Mouse (Mus musculus): ENCODE data around the gene E2f1. TPM values are rescaled to one million over a fixed set of nuclear protein-coding genes. Genes with fewer than 3 reads are reported as not detected.

Gene E2f1
- polyA plus RNA-seq, 1 experiment from 2014 or later = 19.2 TPM

GRCm38 (mm10) chr2:154567766-154568165 is 1.9 kb downstream of the E2f1 start:
- H3K4me2 ChIP-seq = peak overlapping the region; percentile 96
- no peaks in the 10 kb centered on the region for H3K9me3 ChIP-seq (replicated peaks)
- H3K4me3 ChIP-seq (replicated peaks) = peak overlapping the region; percentile 87
- peaks cover 34% of the 10 kb centered on the region for H3K36me3 ChIP-seq (replicated peaks)
- no peaks in the 10 kb centered on the region for H3K27me3 ChIP-seq
- H3K27ac ChIP-seq (replicated peaks) = peak overlapping the region; percentile 90
- peak overlapping the region; percentile 77; the same call in 1 of the 2 replicates for H3K9ac ChIP-seq
- ATAC-seq (ENCODE audit: insufficient read depth) = no peak
- WGBS (ENCODE audit: insufficient replicate concordance) = 71% methylated on average over 2 of the region's 2 CpGs
- peaks cover 65% of the 10 kb centered on the region for H3K4me1 ChIP-seq (replicated peaks)

- no peak for ATAC-seq (ENCODE audit: insufficient read depth)
- 80% methylated on average over 8 of the region's 8 CpGs for WGBS (ENCODE audit: insufficient replicate concordance)
- no peaks in the 10 kb centered on the region for H3K27me3 ChIP-seq
- H3K4me3 ChIP-seq (replicated peaks) = 0 out of 2 replicates have a peak overlapping the region, but pooled peaks have one; percentile 3
- H3K9me3 ChIP-seq (replicated peaks) = no peaks in the 10 kb centered on the region
- peak overlapping the region; percentile 20 for H3K4me2 ChIP-seq
- no peak overlapping the region for H3K9ac ChIP-seq
- H3K27ac ChIP-seq (replicated peaks) = no peak overlapping the region
- H3K36me3 ChIP-seq (replicated peaks) = peaks cover 43% of the 10 kb centered on the region
- H3K4me1 ChIP-seq (replicated peaks) = peaks cover 64% of the 10 kb centered on the region
Observed at GRCm38 (mm10) chr2:154566641-154567040, 3.1 kb downstream of the E2f1 start.

GRCm38 (mm10) chr2:154565562-154565961 is 4.1 kb downstream of the E2f1 start:
- Histone ChIP-seq H3K4me1 (replicated peaks) (peaks cover 53% of the 10 kb centered on the region), H3K4me2 (no peak overlapping the region)

GRCm38 (mm10) chr2:154563612-154564170 is 6.0 kb downstream of the E2f1 start:
- 88% methylated on average over 22 of the region's 22 CpGs for WGBS (ENCODE audit: insufficient replicate concordance)
- ATAC-seq (ENCODE audit: insufficient read depth) = no peak
- H3K4me2 ChIP-seq = no peak overlapping the region
- H3K36me3 ChIP-seq (replicated peaks) = peaks cover 57% of the 10 kb centered on the region
- no peak overlapping the region for H3K9ac ChIP-seq
- no peaks in the 10 kb centered on the region for H3K9me3 ChIP-seq (replicated peaks)
- H3K27me3 ChIP-seq = no peaks in the 10 kb centered on the region
- H3K4me1 ChIP-seq (replicated peaks) = peaks cover 52% of the 10 kb centered on the region
- no peak overlapping the region for H3K27ac ChIP-seq (replicated peaks)
- H3K4me3 ChIP-seq (replicated peaks) = no peak overlapping the region

More at GRCm38 (mm10) chr2:154565562-154565961, 4.1 kb downstream of the E2f1 start:
- Histone ChIP-seq H3K9me3 (replicated peaks) (no peaks in the 10 kb centered on the region), H3K27me3 (no peaks in the 10 kb centered on the region), H3K4me3 (replicated peaks) (no peak overlapping the region), H3K9ac (no peak overlapping the region), H3K27ac (replicated peaks) (no peak overlapping the region), H3K36me3 (replicated peaks) (peaks cover 54% of the 10 kb centered on the region)
- WGBS (ENCODE audit: insufficient replicate concordance) = 81% methylated on average over 3 of the region's 3 CpGs
- ATAC-seq (ENCODE audit: insufficient read depth) = no peak

GRCm38 (mm10) chr2:154558264-154559039 is 11.2 kb downstream of the E2f1 start, which contains the start of gene Necab3:
Necab3 (minus strand) TSS chr2:154558890.
- Histone ChIP-seq H3K9ac (peak within 1 kb of the TSS; percentile 48), H3K4me1 (replicated peaks) (peaks cover 23% of the 10 kb centered on the region), H3K36me3 (replicated peaks) (peaks cover 30% of the 10 kb centered on the region), H3K27ac (replicated peaks) (0 out of 2 replicates have a peak within 1 kb of the TSS, but pooled peaks have one; percentile 16), H3K4me2 (peak within 1 kb of the TSS; percentile 75), H3K4me3 (replicated peaks) (peak within 1 kb of the TSS; percentile 41), H3K9me3 (replicated peaks) (no peaks in the 10 kb centered on the region), H3K27me3 (no peaks in the 10 kb centered on the region)
- ATAC-seq (ENCODE audit: insufficient read depth) = peak; percentile 60
- WGBS (ENCODE audit: insufficient replicate concordance) = 3% methylated on average over 34 of the region's 34 CpGs

GRCm38 (mm10) chr2:154557184-154557832 is 12.4 kb downstream of the E2f1 start:
- H3K27me3 ChIP-seq = peaks cover 7% of the 10 kb centered on the region
- no peak overlapping the region for H3K27ac ChIP-seq (replicated peaks)
- no peak overlapping the region for H3K4me2 ChIP-seq
- WGBS (ENCODE audit: insufficient replicate concordance) = 53% methylated on average over 5 of the region's 5 CpGs
- no peak overlapping the region for H3K9ac ChIP-seq
- H3K4me3 ChIP-seq (replicated peaks) = no peak overlapping the region
- peaks cover 19% of the 10 kb centered on the region for H3K36me3 ChIP-seq (replicated peaks)
- ATAC-seq (ENCODE audit: insufficient read depth) = no peak
- H3K9me3 ChIP-seq (replicated peaks) = no peaks in the 10 kb centered on the region
- peaks cover 29% of the 10 kb centered on the region for H3K4me1 ChIP-seq (replicated peaks)

GRCm38 (mm10) chr2:154555235-154555634 is 14.5 kb downstream of the E2f1 start:
- no peak for ATAC-seq (ENCODE audit: insufficient read depth)
- no peak overlapping the region for H3K4me3 ChIP-seq (replicated peaks)
- WGBS (ENCODE audit: insufficient replicate concordance) = 89% methylated on average over 6 of the region's 6 CpGs

GRCm38 (mm10) chr2:154552424-154552907 is 17.2 kb downstream of the E2f1 start:
- WGBS (ENCODE audit: insufficient replicate concordance) = 21% methylated on average over 27 of the region's 27 CpGs
- H3K27ac ChIP-seq (replicated peaks) = no peak overlapping the region
- no peaks in the 10 kb centered on the region for H3K36me3 ChIP-seq (replicated peaks)
- peak overlapping the region; percentile 36 for H3K4me3 ChIP-seq (replicated peaks)
- H3K9me3 ChIP-seq (replicated peaks) = no peaks in the 10 kb centered on the region
- H3K4me1 ChIP-seq (replicated peaks) = peaks cover 33% of the 10 kb centered on the region
- peaks cover 47% of the 10 kb centered on the region for H3K27me3 ChIP-seq
- peak overlapping the region; percentile 62 for H3K4me2 ChIP-seq
- ATAC-seq (ENCODE audit: insufficient read depth) = peak; percentile 42
- no peak overlapping the region for H3K9ac ChIP-seq

More at GRCm38 (mm10) chr2:154555235-154555634, 14.5 kb downstream of the E2f1 start:
- no peak overlapping the region for H3K9ac ChIP-seq
- peaks cover under 1% of the 10 kb centered on the region; the same call in 1 of the 2 replicates for H3K36me3 ChIP-seq (replicated peaks)
- peaks cover 36% of the 10 kb centered on the region for H3K4me1 ChIP-seq (replicated peaks)
- no peak overlapping the region for H3K4me2 ChIP-seq
- peaks cover 27% of the 10 kb centered on the region for H3K27me3 ChIP-seq
- H3K27ac ChIP-seq (replicated peaks) = no peak overlapping the region
- no peaks in the 10 kb centered on the region for H3K9me3 ChIP-seq (replicated peaks)

- Histone ChIP-seq H3K9ac (no peak overlapping the region), H3K4me3 (replicated peaks) (peak overlapping the region; percentile 36), H3K4me2 (peak overlapping the region; percentile 62), H3K9me3 (replicated peaks) (no peaks in the 10 kb centered on the region), H3K27me3 (peaks cover 47% of the 10 kb centered on the region), H3K4me1 (replicated peaks) (peaks cover 30% of the 10 kb centered on the region), H3K36me3 (replicated peaks) (no peaks in the 10 kb centered on the region), H3K27ac (replicated peaks) (no peak overlapping the region)
- ATAC-seq (ENCODE audit: insufficient read depth) = peak; percentile 23; the same call in 1 of the 2 replicates
- 50% methylated on average over 21 of the region's 21 CpGs for WGBS (ENCODE audit: insufficient replicate concordance)
Observed at GRCm38 (mm10) chr2:154551927-154552326, 17.8 kb downstream of the E2f1 start.

GRCm38 (mm10) chr2:154551476-154551875 is 18.2 kb downstream of the E2f1 start, which contains the start of gene Actl10:
Actl10 (plus strand) TSS chr2:154551776.
- Histone ChIP-seq H3K4me1 (replicated peaks) (peaks cover 30% of the 10 kb centered on the region), H3K27ac (replicated peaks) (no peak within 1 kb of the TSS), H3K4me2 (peak within 1 kb of the TSS; percentile 62), H3K27me3 (peaks cover 47% of the 10 kb centered on the region), H3K36me3 (replicated peaks) (no peaks in the 10 kb centered on the region), H3K9me3 (replicated peaks) (no peaks in the 10 kb centered on the region), H3K4me3 (replicated peaks) (peak within 1 kb of the TSS; percentile 36), H3K9ac (no peak within 1 kb of the TSS)
- no peak for ATAC-seq (ENCODE audit: insufficient read depth)
- whole genome bisulfite sequencing (ENCODE audit: insufficient replicate concordance) = 71% methylated on average over 4 of the region's 4 CpGs

- H3K9ac ChIP-seq = no peak overlapping the region
- H3K4me2 ChIP-seq = no peak overlapping the region
- H3K9me3 ChIP-seq (replicated peaks) = no peaks in the 10 kb centered on the region
- no peaks in the 10 kb centered on the region for H3K36me3 ChIP-seq (replicated peaks)
- no peak overlapping the region for H3K4me3 ChIP-seq (replicated peaks)
- no peak for ATAC-seq (ENCODE audit: insufficient read depth)
- H3K27ac ChIP-seq (replicated peaks) = no peak overlapping the region
- H3K27me3 ChIP-seq = peaks cover 47% of the 10 kb centered on the region
- peaks cover 30% of the 10 kb centered on the region for H3K4me1 ChIP-seq (replicated peaks)
- WGBS (ENCODE audit: insufficient replicate concordance) = 42% methylated on average over 2 of the region's 2 CpGs
Observed at GRCm38 (mm10) chr2:154550937-154551336, 18.8 kb downstream of the E2f1 start.
